Mouse (Mus musculus) spleen, adult 12 weeks (tissue): ENCODE measurements around the gene Fgfr1op.
"Not testable (repeated sequence)": the region's sequence is repeated elsewhere in the genome, so short reads cannot be mapped to it uniquely, and the experiment has no call there.

Source experiments
- DNase-seq: peaks from one replicate; pipeline ENCODE4 v3.0.0; 2022; ENCODE audit warnings: low spot score

Gene Fgfr1op

GRCm38 (mm10) chr17:8170331-8170730, 5.0 kb downstream of the Fgfr1op start:
- no peak for DNase-seq

GRCm38 (mm10) chr17:8171081-8171480, 5.8 kb downstream of the Fgfr1op start:
- no peak for DNase-seq

GRCm38 (mm10) chr17:8177090-8177489, 11.8 kb downstream of the Fgfr1op start:
- no peak for DNase-seq

- no peak for DNase-seq
These were observed 18.5 kb downstream of the Fgfr1op start for GRCm38 (mm10) chr17:8183815-8184214.

- DNase-seq = no peak
These were observed 18.9 kb downstream of the Fgfr1op start for GRCm38 (mm10) chr17:8184217-8184616.

GRCm38 (mm10) chr17:8193678-8194077, 28.4 kb downstream of the Fgfr1op start:
- no peak for DNase-seq

- peak; percentile 2 for DNase-seq
These were observed 30.5 kb downstream of the Fgfr1op start for GRCm38 (mm10) chr17:8195685-8196376.

- DNase-seq = no peak
These were observed 32.4 kb downstream of the Fgfr1op start for GRCm38 (mm10) chr17:8197652-8198051.

- no peak for DNase-seq
These were observed 34.0 kb downstream of the Fgfr1op start for GRCm38 (mm10) chr17:8199067-8199935.

- DNase-seq = no peak
These were observed 34.6 kb downstream of the Fgfr1op start for GRCm38 (mm10) chr17:8199936-8200330.

- DNase-seq = no peak
These were observed 38.2 kb downstream of the Fgfr1op start for GRCm38 (mm10) chr17:8203487-8203886.

GRCm38 (mm10) chr17:8205221-8205631, 39.9 kb downstream of the Fgfr1op start:
- DNase-seq = not testable (repeated sequence)

GRCm38 (mm10) chr17:8206691-8207090, 41.4 kb downstream of the Fgfr1op start:
- DNase-seq = no peak

GRCm38 (mm10) chr17:8209696-8210095, 44.4 kb downstream of the Fgfr1op start:
- DNase-seq = no peak

- DNase-seq = no peak
These were observed 44.9 kb downstream of the Fgfr1op start for GRCm38 (mm10) chr17:8210170-8210569.

GRCm38 (mm10) chr17:8210675-8211074, 45.4 kb downstream of the Fgfr1op start:
- DNase-seq = no peak

- no peak for DNase-seq
These were observed 46.1 kb downstream of the Fgfr1op start for GRCm38 (mm10) chr17:8211399-8211798.

- DNase-seq = no peak
These were observed 49.1 kb downstream of the Fgfr1op start for GRCm38 (mm10) chr17:8214369-8214768.

- DNase-seq = no peak
These were observed 49.9 kb downstream of the Fgfr1op start for GRCm38 (mm10) chr17:8215016-8215745.

GRCm38 (mm10) chr17:8223225-8223624, 57.9 kb downstream of the Fgfr1op start:
- no peak for DNase-seq

GRCm38 (mm10) chr17:8224072-8224471, 58.8 kb downstream of the Fgfr1op start:
- DNase-seq = no peak

- no peak for DNase-seq
These were observed 59.9 kb downstream of the Fgfr1op start for GRCm38 (mm10) chr17:8225166-8225565.

GRCm38 (mm10) chr17:8225746-8226145, 60.4 kb downstream of the Fgfr1op start:
- DNase-seq = no peak
